Mouse (Mus musculus) forebrain, embryonic 11.5 days (tissue): Measurements from ENCODE around the gene Troap. TPM values are rescaled to one million over a fixed set of nuclear protein-coding genes. Genes with fewer than 3 reads are reported as not detected.

Experiments
- ATAC-seq: fragments of 200-750 bp; cut with Nextera tagmentation; replicated peaks from 2 replicates; pipeline ENCODE4 v1.8.0; 2017; ENCODE audit warnings: moderate TSS enrichment; ENCODE audit not compliant: low FRiP score
- DNase-seq: peaks from one replicate; pipeline ENCODE4 v3.0.0-alpha.2; 2017; ENCODE audit warnings: low spot score
- H3K27ac ChIP-seq: fragments of 300-500 bp; sonication (generic); 2 replicates; pipeline ENCODE4 v1.5.1; 2014; ENCODE audit warnings: low read depth, low read length
- H3K27me3 ChIP-seq: fragments of 300-500 bp; sonication (generic); 2 replicates; pipeline ENCODE4 v1.6.1; 2014; ENCODE audit warnings: mild to moderate bottlenecking, low read length, mixed read lengths; ENCODE audit not compliant: control insufficient read depth, insufficient read depth
- H3K36me3 ChIP-seq: fragments of 300-500 bp; sonication (generic); 2 replicates; pipeline ENCODE4 v1.6.1; 2014; ENCODE audit warnings: mild to moderate bottlenecking, low read length, moderate library complexity, mixed read lengths; ENCODE audit not compliant: control insufficient read depth, insufficient read depth
- H3K4me1 ChIP-seq: fragments of 300-500 bp; sonication (generic); replicated peaks from 2 replicates; pipeline ENCODE4 v1.6.1; 2014; ENCODE audit warnings: low read length, mixed read lengths; ENCODE audit not compliant: control insufficient read depth, insufficient read depth
- H3K4me2 ChIP-seq: fragments of 300-500 bp; sonication (generic); 2 replicates; pipeline ENCODE4 v1.6.1; 2014; ENCODE audit warnings: low read depth, mild to moderate bottlenecking, low read length, moderate library complexity, mixed read lengths; ENCODE audit not compliant: severe bottlenecking
- H3K4me3 ChIP-seq: fragments of 300-500 bp; sonication (generic); 2 replicates; pipeline ENCODE4 v1.5.1; 2014; ENCODE audit warnings: low read depth, low read length
- H3K9ac ChIP-seq: fragments of 300-500 bp; sonication (generic); 2 replicates; pipeline ENCODE4 v1.6.1; 2014; ENCODE audit warnings: low read length
- H3K9me3 ChIP-seq: fragments of 300-500 bp; sonication (generic); 2 replicates; pipeline ENCODE4 v1.6.1; 2016; ENCODE audit warnings: low read length, mixed read lengths; ENCODE audit not compliant: control insufficient read depth
- WGBS: fragments of 180-500 bp; shearing (Covaris S2); extraction: QIAGEN DNeasy Blood & Tissue Kit; methylation state at CpG from one replicate; pipeline ENCODE4 v1.1.7; 2014; 5-methylcytosine and 5-hydroxymethylcytosine counted together
- polyA plus RNA-seq: library from polyadenylated mRNA; unstranded; fragments of >200 nt; fragmentation: Nextera tagmentation; extraction: Ambion mirVana; gene quantifications from 2 replicates; pipeline ENCODE4 v1.2.1, GENCODE M21; 2014

Troap gene
- polyA plus RNA-seq, 1 experiment from 2014 or later = 40.2 TPM

GRCm38 (mm10) chr15:99030585-99031387 is 43.6 kb upstream of the Troap start:
- ATAC-seq (no peak), DNase-seq (no peak)
- Histone ChIP-seq H3K36me3 (no peaks in the 10 kb centered on the region; the same call in 1 of the 2 replicates), H3K9ac (peak overlapping the region; percentile 66), H3K27ac (no peak overlapping the region), H3K27me3 (no peaks in the 10 kb centered on the region), H3K9me3 (no peaks in the 10 kb centered on the region), H3K4me2 (peak overlapping the region; percentile 65), H3K4me1 (peaks cover 20% of the 10 kb centered on the region), H3K4me3 (peak overlapping the region; percentile 58)
- WGBS = 16% methylated on average over 26 of the region's 26 CpGs

GRCm38 (mm10) chr15:99031388-99031675 is 43.0 kb upstream of the Troap start:
- ATAC-seq (no peak), DNase-seq (no peak)
- WGBS = 88% methylated on average over 4 of the region's 4 CpGs
- peaks cover 20% of the 10 kb centered on the region for H3K4me1 ChIP-seq
- no peaks in the 10 kb centered on the region for H3K9me3 ChIP-seq
- H3K4me3 ChIP-seq = peak overlapping the region; percentile 58
- H3K4me2 ChIP-seq = peak overlapping the region; percentile 65
- H3K27me3 ChIP-seq = no peaks in the 10 kb centered on the region
- no peak overlapping the region for H3K27ac ChIP-seq
- H3K36me3 ChIP-seq = no peaks in the 10 kb centered on the region; the same call in 1 of the 2 replicates
- peak overlapping the region; percentile 24; the same call in 1 of the 2 replicates for H3K9ac ChIP-seq

GRCm38 (mm10) chr15:99032041-99032725 is 42.2 kb upstream of the Troap start:
- 72% methylated on average over 9 of the region's 9 CpGs for WGBS
- H3K9me3 ChIP-seq = no peaks in the 10 kb centered on the region
- H3K27me3 ChIP-seq = no peaks in the 10 kb centered on the region
- H3K4me2 ChIP-seq = peak overlapping the region; percentile 65
- peak overlapping the region; percentile 58 for H3K4me3 ChIP-seq
- peaks cover 20% of the 10 kb centered on the region for H3K4me1 ChIP-seq
- no peaks in the 10 kb centered on the region; the same call in 1 of the 2 replicates for H3K36me3 ChIP-seq
- H3K9ac ChIP-seq = peak overlapping the region; percentile 7; the same call in 1 of the 2 replicates
- DNase-seq (no peak), ATAC-seq (no peak)
- H3K27ac ChIP-seq = no peak overlapping the region

- no peak overlapping the region for H3K27ac ChIP-seq
- no peaks in the 10 kb centered on the region for H3K9me3 ChIP-seq
- ATAC-seq = no peak
- H3K9ac ChIP-seq = peak overlapping the region; percentile 23; the same call in 1 of the 2 replicates
- H3K4me2 ChIP-seq = peak overlapping the region; percentile 65; the same call in 1 of the 2 replicates
- no peak for DNase-seq
- H3K4me1 ChIP-seq = peaks cover 20% of the 10 kb centered on the region
- peak overlapping the region; percentile 58; the same call in 1 of the 2 replicates for H3K4me3 ChIP-seq
- H3K36me3 ChIP-seq = no peaks in the 10 kb centered on the region; the same call in 1 of the 2 replicates
- no peaks in the 10 kb centered on the region for H3K27me3 ChIP-seq
- WGBS = 73% methylated on average over 7 of the region's 7 CpGs
Measured at GRCm38 (mm10) chr15:99032726-99033250, 41.6 kb upstream of the Troap start.

GRCm38 (mm10) chr15:99033498-99034270 is 40.7 kb upstream of the Troap start:
- Histone ChIP-seq H3K36me3 (no peaks in the 10 kb centered on the region; the same call in 1 of the 2 replicates), H3K9ac (no peak overlapping the region), H3K4me3 (no peak overlapping the region), H3K4me1 (peaks cover 20% of the 10 kb centered on the region), H3K27me3 (no peaks in the 10 kb centered on the region), H3K27ac (no peak overlapping the region), H3K4me2 (no peak overlapping the region), H3K9me3 (no peaks in the 10 kb centered on the region)
- DNase-seq (no peak), ATAC-seq (no peak)
- WGBS = 91% methylated on average over 7 of the region's 7 CpGs

- Histone ChIP-seq H3K4me2 (no peak overlapping the region), H3K27me3 (no peaks in the 10 kb centered on the region), H3K36me3 (no peaks in the 10 kb centered on the region; the same call in 1 of the 2 replicates), H3K9ac (no peak overlapping the region), H3K9me3 (no peaks in the 10 kb centered on the region), H3K4me1 (peaks cover 15% of the 10 kb centered on the region), H3K4me3 (no peak overlapping the region), H3K27ac (no peak overlapping the region)
- DNase-seq (no peak), ATAC-seq (no peak)
- 89% methylated on average over 4 of the region's 4 CpGs for WGBS
Measured at GRCm38 (mm10) chr15:99035431-99035830, 38.9 kb upstream of the Troap start.

GRCm38 (mm10) chr15:99036249-99036905 is 38.0 kb upstream of the Troap start:
- Histone ChIP-seq H3K9me3 (no peaks in the 10 kb centered on the region), H3K27me3 (no peaks in the 10 kb centered on the region), H3K27ac (no peak overlapping the region), H3K9ac (no peak overlapping the region), H3K4me1 (peaks cover 14% of the 10 kb centered on the region), H3K36me3 (no peaks in the 10 kb centered on the region; the same call in 1 of the 2 replicates), H3K4me2 (no peak overlapping the region), H3K4me3 (no peak overlapping the region)
- WGBS = 86% methylated on average over 8 of the region's 8 CpGs
- ATAC-seq (no peak), DNase-seq (no peak)

- Histone ChIP-seq H3K4me2 (no peak overlapping the region), H3K4me1 (peaks cover 2% of the 10 kb centered on the region; the same call in 1 of the 2 replicates), H3K36me3 (no peaks in the 10 kb centered on the region; the same call in 1 of the 2 replicates), H3K27me3 (no peaks in the 10 kb centered on the region), H3K9ac (no peak overlapping the region), H3K9me3 (no peaks in the 10 kb centered on the region), H3K27ac (no peak overlapping the region), H3K4me3 (no peak overlapping the region)
- ATAC-seq (no peak), DNase-seq (no peak)
- 85% methylated on average over 1 of the region's 1 CpGs for WGBS
Measured at GRCm38 (mm10) chr15:99038025-99038424, 36.4 kb upstream of the Troap start.
